Mouse (Mus musculus) kidney, embryonic 16.5 days (tissue): ENCODE results near the gene Sdk2. TPM values are rescaled to one million over a fixed set of nuclear protein-coding genes. Genes with fewer than 3 reads are reported as not detected.

ENCODE experiments used
- ATAC-seq: fragments of 200-750 bp; cut with Nextera tagmentation; 2 replicates; pipeline ENCODE4 v1.8.0; 2017; ENCODE audit warnings: moderate TSS enrichment; ENCODE audit not compliant: low FRiP score, low TSS enrichment
- H3K27ac ChIP-seq: fragments of 300-500 bp; sonication (generic); 2 replicates; pipeline ENCODE4 v1.5.1; 2014; ENCODE audit warnings: low read length
- H3K27me3 ChIP-seq: fragments of 300-500 bp; sonication (generic); 2 replicates; pipeline ENCODE4 v1.6.1; 2014; ENCODE audit warnings: low read length, control low read depth, mixed read lengths; ENCODE audit not compliant: insufficient read depth
- H3K36me3 ChIP-seq: fragments of 300-500 bp; sonication (generic); 2 replicates; pipeline ENCODE4 v1.6.1; 2014; ENCODE audit warnings: low read length, control low read depth, mixed read lengths; ENCODE audit not compliant: insufficient read depth
- H3K4me1 ChIP-seq: fragments of 300-500 bp; sonication (generic); 2 replicates; pipeline ENCODE4 v1.6.1; 2014; ENCODE audit warnings: low read length, control low read depth, mixed read lengths; ENCODE audit not compliant: insufficient read depth
- H3K4me2 ChIP-seq: fragments of 300-500 bp; sonication (generic); replicated peaks from 2 replicates; pipeline ENCODE4 v1.6.1; 2014; ENCODE audit warnings: low read depth, low read length
- H3K4me3 ChIP-seq: fragments of 300-500 bp; sonication (generic); 2 replicates; pipeline ENCODE4 v1.5.1; 2014; ENCODE audit warnings: mild to moderate bottlenecking, low read length
- H3K9ac ChIP-seq: fragments of 300-500 bp; sonication (generic); replicated peaks from 2 replicates; pipeline ENCODE4 v1.6.1; 2014; ENCODE audit warnings: low read length
- H3K9me3 ChIP-seq: fragments of 300-500 bp; sonication (generic); 2 replicates; pipeline ENCODE4 v1.6.1; 2016; ENCODE audit warnings: low read length, control low read depth
- WGBS: fragments of 180-500 bp; shearing (Covaris S2); extraction: QIAGEN DNeasy Blood & Tissue Kit; methylation state at CpG from one replicate; pipeline ENCODE4 v1.1.7; 2014; 5-methylcytosine and 5-hydroxymethylcytosine counted together
- polyA plus RNA-seq: library from polyadenylated mRNA; unstranded; fragments of >200 nt; fragmentation: Nextera tagmentation; extraction: Ambion mirVana; gene quantifications from 2 replicates; pipeline ENCODE4 v1.2.1, GENCODE M21; 2015

Gene Sdk2
- polyA plus RNA-seq, 1 experiment from 2014 or later = 2.8 TPM

GRCm38 (mm10) chr11:113981732-113982503 is 84.9 kb downstream of the Sdk2 start:
- H3K27me3 ChIP-seq = no peaks in the 10 kb centered on the region
- 34% methylated on average over 7 of the region's 7 CpGs for WGBS
- no peak overlapping the region for H3K4me2 ChIP-seq
- peaks cover 14% of the 10 kb centered on the region for H3K4me1 ChIP-seq
- ATAC-seq = no peak
- no peak overlapping the region for H3K27ac ChIP-seq
- H3K9me3 ChIP-seq = no peaks in the 10 kb centered on the region
- no peaks in the 10 kb centered on the region for H3K36me3 ChIP-seq
- no peak overlapping the region for H3K4me3 ChIP-seq
- no peak overlapping the region for H3K9ac ChIP-seq

DNA sequence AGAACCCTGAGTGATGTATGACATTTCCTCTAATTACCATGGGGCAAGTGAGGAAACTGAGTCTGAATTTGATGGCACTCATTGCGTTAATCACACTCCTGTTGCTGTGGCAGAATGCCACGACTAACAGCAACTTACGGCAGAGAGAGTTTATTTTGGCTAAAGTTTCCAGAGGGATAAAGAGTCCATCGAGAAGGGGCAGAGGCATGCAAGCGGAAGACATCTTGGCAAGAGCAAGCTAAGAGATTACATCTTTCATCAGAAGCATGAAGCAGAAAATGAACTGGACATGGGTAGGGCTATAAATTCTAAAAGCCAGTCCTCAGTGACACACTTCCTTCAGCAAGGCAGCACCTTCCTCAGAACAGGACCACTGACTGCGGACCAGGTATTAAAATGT is 85.8 kb downstream of the Sdk2 start:
- Histone ChIP-seq H3K27me3 (no peaks in the 10 kb centered on the region), H3K4me3 (no peak overlapping the region), H3K9ac (no peak overlapping the region), H3K36me3 (no peaks in the 10 kb centered on the region), H3K4me2 (no peak overlapping the region), H3K27ac (no peak overlapping the region), H3K9me3 (no peaks in the 10 kb centered on the region), H3K4me1 (peaks cover 11% of the 10 kb centered on the region)
- WGBS = 45% methylated on average over 6 of the region's 6 CpGs
- ATAC-seq = no peak

DNA sequence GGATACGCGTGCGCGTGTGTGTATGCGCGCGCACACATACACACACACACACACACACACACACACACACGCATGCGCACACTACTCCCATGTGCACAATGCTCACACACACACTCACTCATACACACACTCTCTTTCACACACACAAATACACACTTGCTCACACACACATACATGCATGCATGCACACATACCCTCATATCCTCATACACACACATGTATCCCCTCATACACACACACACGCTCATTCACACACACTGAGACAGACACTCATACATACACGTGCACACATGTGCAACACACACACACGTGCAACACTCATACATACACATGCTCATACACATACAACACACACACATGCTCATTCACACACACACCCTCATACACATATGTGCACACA is 88.5 kb downstream of the Sdk2 start:
- no peaks in the 10 kb centered on the region for H3K9me3 ChIP-seq
- no peak overlapping the region for H3K4me3 ChIP-seq
- no peak overlapping the region for H3K4me2 ChIP-seq
- H3K9ac ChIP-seq = no peak overlapping the region
- H3K36me3 ChIP-seq = no peaks in the 10 kb centered on the region
- no peak for ATAC-seq
- no peak overlapping the region for H3K27ac ChIP-seq
- WGBS = 97% methylated on average over 12 of the region's 12 CpGs
- H3K27me3 ChIP-seq = no peaks in the 10 kb centered on the region
- H3K4me1 ChIP-seq = peaks cover 11% of the 10 kb centered on the region

GRCm38 (mm10) chr11:113975667-113975970 is 91.2 kb downstream of the Sdk2 start:
- H3K4me2 ChIP-seq = no peak overlapping the region
- ATAC-seq = no peak
- peaks cover 9% of the 10 kb centered on the region for H3K9me3 ChIP-seq
- peaks cover 7% of the 10 kb centered on the region; the same call in 1 of the 2 replicates for H3K4me1 ChIP-seq
- H3K36me3 ChIP-seq = no peaks in the 10 kb centered on the region
- no peak overlapping the region for H3K9ac ChIP-seq
- H3K27ac ChIP-seq = no peak overlapping the region
- no peaks in the 10 kb centered on the region for H3K27me3 ChIP-seq
- WGBS = 61% methylated on average over 3 of the region's 3 CpGs
- H3K4me3 ChIP-seq = no peak overlapping the region

- H3K9me3 ChIP-seq = peaks cover 9% of the 10 kb centered on the region
- no peak overlapping the region for H3K9ac ChIP-seq
- no peak overlapping the region for H3K27ac ChIP-seq
- no peak overlapping the region for H3K4me2 ChIP-seq
- no peaks in the 10 kb centered on the region for H3K27me3 ChIP-seq
- H3K4me1 ChIP-seq = peaks cover 7% of the 10 kb centered on the region; the same call in 1 of the 2 replicates
- no peak for ATAC-seq
- no peaks in the 10 kb centered on the region for H3K36me3 ChIP-seq
- H3K4me3 ChIP-seq = no peak overlapping the region
- 44% methylated on average over 16 of the region's 16 CpGs for WGBS
These were observed 91.8 kb downstream of the Sdk2 start for GRCm38 (mm10) chr11:113974876-113975666.

- Histone ChIP-seq H3K36me3 (no peaks in the 10 kb centered on the region), H3K27ac (no peak overlapping the region), H3K4me1 (peaks cover 7% of the 10 kb centered on the region; the same call in 1 of the 2 replicates), H3K9ac (no peak overlapping the region), H3K27me3 (no peaks in the 10 kb centered on the region), H3K4me3 (no peak overlapping the region), H3K9me3 (peaks cover 31% of the 10 kb centered on the region), H3K4me2 (no peak overlapping the region)
- no peak for ATAC-seq
- WGBS = 69% methylated on average over 3 of the region's 3 CpGs
These were observed 94.4 kb downstream of the Sdk2 start for GRCm38 (mm10) chr11:113972517-113972872.

- WGBS = 87% methylated on average over 19 of the region's 19 CpGs
- peaks cover 7% of the 10 kb centered on the region; the same call in 1 of the 2 replicates for H3K4me1 ChIP-seq
- ATAC-seq = no peak
These were observed 95.0 kb downstream of the Sdk2 start for GRCm38 (mm10) chr11:113971609-113972516.

GRCm38 (mm10) chr11:113970026-113970425 is 96.8 kb downstream of the Sdk2 start:
- H3K27ac ChIP-seq = no peak overlapping the region
- no peaks in the 10 kb centered on the region for H3K27me3 ChIP-seq
- H3K9ac ChIP-seq = no peak overlapping the region
- no peak overlapping the region for H3K4me3 ChIP-seq
- H3K4me1 ChIP-seq = peaks cover 7% of the 10 kb centered on the region; the same call in 1 of the 2 replicates
- H3K9me3 ChIP-seq = peaks cover 56% of the 10 kb centered on the region
- no peak for ATAC-seq
- 86% methylated on average over 2 of the region's 2 CpGs for WGBS
- H3K4me2 ChIP-seq = no peak overlapping the region
- no peaks in the 10 kb centered on the region for H3K36me3 ChIP-seq

More at GRCm38 (mm10) chr11:113971609-113972516, 95.0 kb downstream of the Sdk2 start:
- H3K9me3 ChIP-seq = peaks cover 38% of the 10 kb centered on the region
- no peak overlapping the region for H3K4me3 ChIP-seq
- no peaks in the 10 kb centered on the region for H3K36me3 ChIP-seq
- H3K27ac ChIP-seq = no peak overlapping the region
- no peak overlapping the region for H3K9ac ChIP-seq
- H3K27me3 ChIP-seq = no peaks in the 10 kb centered on the region
- no peak overlapping the region for H3K4me2 ChIP-seq

- Histone ChIP-seq H3K4me1 (no peaks in the 10 kb centered on the region), H3K4me2 (no peak overlapping the region), H3K4me3 (no peak overlapping the region), H3K9me3 (peaks cover 63% of the 10 kb centered on the region), H3K27ac (no peak overlapping the region), H3K9ac (no peak overlapping the region), H3K36me3 (no peaks in the 10 kb centered on the region), H3K27me3 (no peaks in the 10 kb centered on the region)
- ATAC-seq = no peak
- WGBS = 84% methylated on average over 1 of the region's 1 CpGs
These were observed 101.6 kb downstream of the Sdk2 start for GRCm38 (mm10) chr11:113965214-113965613.
